Mouse (Mus musculus) large intestine, adult 2 months (tissue): Measurements from ENCODE around the gene Impdh1. TPM values are rescaled to one million over a fixed set of nuclear protein-coding genes. Genes with fewer than 3 reads are reported as not detected.
A peak's percentile ranks its signal among the peaks of the same experiment; 100 is the strongest.

ENCODE experiments used
- DNase-seq: peaks from one replicate; pipeline ENCODE4 v3.0.0-alpha.2; 2012; ENCODE audit warnings: low read depth, low spot score
- WGBS: fragments of 180-500 bp; shearing (Covaris S2); methylation state at CpG from one replicate; pipeline ENCODE4 v1.1.7; 2018; 5-methylcytosine and 5-hydroxymethylcytosine counted together
- polyA plus RNA-seq: library from polyadenylated mRNA; depleted of rRNA; stranded (reverse); fragments of >200 nt; gene quantifications from 2 replicates; pipeline ENCODE4 v1.2.3, GENCODE M21; 2012

The Impdh1 gene
- polyA plus RNA-seq, 1 experiment = 22.2 TPM

DNA sequence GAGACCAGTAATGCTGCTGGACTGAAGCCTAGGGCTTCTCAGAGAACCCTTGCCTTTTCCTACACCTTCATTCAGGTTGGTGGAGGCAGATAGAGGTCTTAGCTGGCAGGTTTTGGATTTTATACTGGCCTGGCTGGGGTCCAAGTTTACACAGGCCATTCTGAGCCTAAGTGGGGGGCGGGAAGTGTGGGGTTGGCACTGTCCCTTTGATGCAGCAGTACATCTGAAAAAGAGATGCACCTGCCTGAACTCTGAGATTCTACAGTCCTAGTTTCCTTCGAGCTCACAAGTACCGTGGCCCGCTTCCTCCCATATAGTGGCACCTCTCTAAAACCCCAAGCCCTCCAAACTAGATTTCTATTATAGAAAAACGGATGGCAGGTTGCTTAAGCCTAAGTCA, 1.4 kb downstream of the Impdh1 start:
- WGBS = 23% methylated on average over 5 of the region's 5 CpGs
- DNase-seq = no peak

GRCm38 (mm10) chr6:29214245-29214644, 1.9 kb downstream of the Impdh1 start:
- no peak for DNase-seq
- 24% methylated on average over 1 of the region's 1 CpGs for WGBS

DNA sequence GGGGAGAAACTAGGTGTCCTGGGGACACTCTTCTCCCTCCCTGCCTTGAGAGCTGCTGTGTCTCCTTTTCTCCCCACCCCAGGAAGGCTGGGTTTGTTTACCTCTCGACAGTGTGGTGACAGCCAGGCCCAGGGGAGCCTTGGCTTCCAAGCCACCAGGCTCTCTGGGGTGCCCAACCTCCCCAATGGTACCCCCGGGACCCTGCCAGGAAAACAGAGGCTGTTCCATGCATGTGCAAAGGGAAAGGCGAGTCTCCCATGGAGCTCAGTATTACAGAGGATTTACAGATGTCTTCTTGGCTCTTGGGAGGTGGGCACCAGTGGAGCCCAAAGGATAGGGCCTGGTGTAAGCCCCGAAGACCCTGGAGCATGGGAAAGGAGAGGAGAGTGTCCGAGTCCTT, 2.7 kb downstream of the Impdh1 start:
- no peak for DNase-seq
- WGBS = 82% methylated on average over 5 of the region's 5 CpGs

- DNase-seq = no peak
- under 1% methylated on average over 66 of the region's 66 CpGs for WGBS
Observed at GRCm38 (mm10) chr6:29211806-29212492, 4.2 kb downstream of the Impdh1 start.

DNA sequence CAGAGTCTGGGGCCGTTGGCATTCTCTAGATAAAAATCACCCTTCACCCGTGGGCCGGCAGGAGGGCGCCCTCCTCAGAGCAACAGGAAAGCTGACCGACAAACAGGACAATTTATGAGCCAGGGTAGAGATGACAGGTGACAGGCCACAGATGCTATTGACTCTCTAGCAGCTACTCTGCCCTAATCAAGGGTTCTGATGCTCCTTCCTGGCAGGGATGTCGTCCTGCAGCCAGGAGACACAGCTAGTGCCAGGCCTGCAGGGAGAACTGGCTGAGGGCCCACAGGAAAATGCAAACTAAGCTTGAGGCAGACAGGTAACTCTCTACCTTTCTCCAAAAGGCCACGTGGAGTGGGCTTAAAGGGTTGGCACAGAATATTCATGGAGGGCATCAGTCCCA, 5.0 kb downstream of the Impdh1 start:
- DNase-seq = no peak
- 27% methylated on average over 7 of the region's 7 CpGs for WGBS

DNA sequence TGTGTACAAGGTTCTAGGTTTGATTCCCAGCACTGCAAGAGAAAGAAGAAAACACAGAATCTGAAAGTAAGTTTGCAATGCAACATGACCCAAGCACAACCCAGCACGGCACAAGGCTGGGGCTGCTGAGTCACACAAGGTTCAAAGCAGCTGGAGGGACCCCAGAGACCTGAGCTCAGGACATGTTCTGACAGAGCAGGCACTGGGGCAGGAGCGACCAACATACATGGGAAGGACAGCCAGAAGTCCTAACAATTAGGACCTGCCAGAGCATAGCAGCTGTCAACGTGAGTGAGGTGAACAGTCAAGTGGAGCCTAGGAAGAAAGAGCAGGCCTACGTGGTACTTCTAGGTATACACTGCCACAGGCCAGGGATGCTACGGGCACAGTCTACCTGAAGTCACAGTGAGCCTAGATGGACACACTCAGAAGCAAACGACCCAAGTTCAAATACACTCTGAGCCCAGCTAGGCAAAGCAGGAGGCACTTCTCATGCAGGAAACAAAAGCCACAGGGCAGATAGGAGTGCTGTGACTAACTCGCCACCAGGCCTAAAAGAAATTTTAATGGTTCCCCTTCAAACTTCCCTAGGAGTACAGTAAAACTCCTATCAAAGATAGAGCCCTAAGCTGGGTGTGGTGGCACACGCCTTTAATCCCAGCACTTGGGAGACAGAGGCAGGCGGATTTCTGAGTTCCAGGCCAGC, 5.8 kb downstream of the Impdh1 start:
- 79% methylated on average over 9 of the region's 9 CpGs for WGBS
- DNase-seq = no peak

- DNase-seq = no peak
- 58% methylated on average over 5 of the region's 5 CpGs for WGBS
Observed at GRCm38 (mm10) chr6:29208178-29208577, 8.0 kb downstream of the Impdh1 start.

- no peak for DNase-seq
- WGBS = 79% methylated on average over 5 of the region's 5 CpGs
Observed at GRCm38 (mm10) chr6:29207017-29207416, 9.1 kb downstream of the Impdh1 start.

DNA sequence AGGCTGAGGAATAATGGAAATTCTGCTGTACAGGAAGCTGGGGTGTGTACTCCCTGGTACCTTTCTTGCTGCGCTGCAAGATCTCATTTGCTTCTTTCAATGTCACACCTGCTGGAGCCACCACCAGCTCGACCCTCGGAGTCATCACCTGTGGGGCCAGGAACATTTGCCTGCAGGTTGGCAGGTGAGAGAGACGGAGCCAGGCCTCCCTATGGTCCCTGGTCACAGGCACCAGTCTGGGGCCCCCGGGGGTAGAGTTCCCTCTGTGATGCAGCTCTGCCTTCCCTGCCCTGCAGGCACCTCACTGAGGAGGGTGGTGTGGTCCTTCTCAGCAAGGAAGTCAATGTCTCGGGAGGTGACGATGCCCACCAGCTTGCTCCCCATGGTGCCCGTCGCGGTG, 10.2 kb downstream of the Impdh1 start:
- WGBS = 93% methylated on average over 10 of the region's 10 CpGs
- DNase-seq = no peak

DNA sequence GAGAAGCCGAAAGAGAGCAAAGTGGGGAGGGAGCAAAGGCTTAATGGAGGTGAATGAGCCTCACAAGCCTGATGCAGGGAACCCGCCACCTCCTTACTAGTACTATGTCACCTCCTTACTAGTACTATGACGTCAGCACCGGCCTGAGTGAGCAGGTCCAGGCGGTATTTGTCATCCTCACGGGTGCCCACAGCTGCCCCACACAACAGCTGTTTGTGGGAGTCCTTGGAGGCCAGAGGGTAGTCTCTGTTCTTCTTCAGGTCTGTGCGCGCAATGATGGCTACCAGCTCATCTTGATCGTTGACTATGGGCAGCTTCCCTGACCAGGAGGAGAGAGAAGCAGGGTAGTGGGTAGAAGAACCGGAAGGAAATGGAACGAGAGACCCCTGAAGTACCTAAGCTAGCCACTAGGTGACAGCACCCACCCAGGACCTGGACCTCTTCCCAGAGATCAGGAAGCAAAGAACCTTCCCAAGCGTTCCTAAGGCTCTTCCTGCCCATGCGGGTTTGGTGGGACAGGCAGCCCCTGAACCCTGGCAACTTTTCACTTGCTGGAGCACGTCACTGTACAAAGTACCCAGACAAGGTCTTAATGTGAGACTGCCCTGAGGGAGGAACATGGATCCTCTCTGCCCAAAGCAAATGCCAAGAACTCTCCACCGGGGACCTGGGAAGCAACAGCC, 11.1 kb downstream of the Impdh1 start:
- WGBS = 61% methylated on average over 15 of the region's 15 CpGs
- no peak for DNase-seq

DNA sequence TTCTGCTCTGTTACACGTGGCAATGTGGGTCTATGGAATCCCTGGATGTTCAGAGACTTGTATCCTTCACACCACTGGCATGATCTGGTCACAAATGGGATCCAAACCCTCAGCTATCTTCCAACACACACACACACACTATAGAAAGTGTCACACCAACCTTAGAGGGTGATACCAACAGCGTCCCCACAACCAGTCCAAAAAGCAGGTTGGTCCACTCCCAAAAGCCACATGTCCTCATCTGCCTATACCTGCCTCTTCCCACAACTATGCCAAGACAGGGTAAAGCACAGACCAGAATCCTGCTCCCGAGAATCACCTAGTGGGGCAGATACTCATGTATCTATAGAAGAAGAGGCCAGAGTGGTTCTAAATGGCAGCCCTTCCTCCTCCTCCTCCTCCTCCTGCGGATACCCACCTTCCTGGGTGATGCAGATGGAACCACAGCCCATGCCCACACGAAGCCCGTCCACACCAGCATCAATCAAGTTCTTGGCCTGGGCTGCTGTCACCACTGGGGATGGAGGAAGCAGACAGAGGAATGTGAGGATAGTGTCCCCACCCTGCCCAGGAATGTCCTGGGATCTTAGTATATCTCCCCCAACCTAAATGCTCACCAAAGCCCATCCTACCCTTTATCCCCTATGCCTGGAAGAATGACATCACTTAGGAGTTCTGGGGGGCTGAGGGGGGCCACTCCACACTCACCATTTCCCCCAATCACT, 12.1 kb downstream of the Impdh1 start:
- DNase-seq = no peak

GRCm38 (mm10) chr6:29203096-29203495, 13.1 kb downstream of the Impdh1 start:
- 93% methylated on average over 13 of the region's 13 CpGs for WGBS
- no peak for DNase-seq

More for the DNA sequence above, 12.1 kb downstream of the Impdh1 start:
- WGBS = 89% methylated on average over 6 of the region's 6 CpGs

- WGBS = 73% methylated on average over 8 of the region's 8 CpGs
- DNase-seq = no peak
Observed at GRCm38 (mm10) chr6:29201988-29202387, 14.2 kb downstream of the Impdh1 start.

- no peak for DNase-seq
- 94% methylated on average over 5 of the region's 5 CpGs for WGBS
Observed at GRCm38 (mm10) chr6:29201341-29201740, 14.8 kb downstream of the Impdh1 start.

DNA sequence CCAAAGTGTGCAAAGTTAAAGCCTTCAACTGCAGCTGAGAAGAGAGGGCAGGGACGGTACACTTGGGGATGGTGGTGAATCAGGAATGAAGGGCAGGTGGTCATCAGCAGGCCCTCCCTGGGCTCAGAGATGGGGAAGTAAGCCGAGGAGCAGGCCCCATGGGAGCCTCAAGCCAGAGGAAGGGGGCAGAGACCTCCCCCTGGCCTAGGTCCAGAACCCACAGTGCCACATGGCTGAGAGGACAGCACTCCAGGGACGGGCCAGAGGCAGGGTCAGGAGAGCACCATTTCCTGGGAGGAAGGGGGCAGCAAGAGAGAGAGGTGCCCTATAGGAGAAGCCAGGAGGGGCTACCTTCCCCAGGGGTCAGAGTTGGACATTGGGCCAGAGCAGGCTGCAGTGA, 15.7 kb downstream of the Impdh1 start:
- DNase-seq = no peak
- WGBS = 69% methylated on average over 3 of the region's 3 CpGs

GRCm38 (mm10) chr6:29199223-29199855, 16.8 kb downstream of the Impdh1 start:
- DNase-seq = no peak
- 43% methylated on average over 8 of the region's 8 CpGs for WGBS

DNA sequence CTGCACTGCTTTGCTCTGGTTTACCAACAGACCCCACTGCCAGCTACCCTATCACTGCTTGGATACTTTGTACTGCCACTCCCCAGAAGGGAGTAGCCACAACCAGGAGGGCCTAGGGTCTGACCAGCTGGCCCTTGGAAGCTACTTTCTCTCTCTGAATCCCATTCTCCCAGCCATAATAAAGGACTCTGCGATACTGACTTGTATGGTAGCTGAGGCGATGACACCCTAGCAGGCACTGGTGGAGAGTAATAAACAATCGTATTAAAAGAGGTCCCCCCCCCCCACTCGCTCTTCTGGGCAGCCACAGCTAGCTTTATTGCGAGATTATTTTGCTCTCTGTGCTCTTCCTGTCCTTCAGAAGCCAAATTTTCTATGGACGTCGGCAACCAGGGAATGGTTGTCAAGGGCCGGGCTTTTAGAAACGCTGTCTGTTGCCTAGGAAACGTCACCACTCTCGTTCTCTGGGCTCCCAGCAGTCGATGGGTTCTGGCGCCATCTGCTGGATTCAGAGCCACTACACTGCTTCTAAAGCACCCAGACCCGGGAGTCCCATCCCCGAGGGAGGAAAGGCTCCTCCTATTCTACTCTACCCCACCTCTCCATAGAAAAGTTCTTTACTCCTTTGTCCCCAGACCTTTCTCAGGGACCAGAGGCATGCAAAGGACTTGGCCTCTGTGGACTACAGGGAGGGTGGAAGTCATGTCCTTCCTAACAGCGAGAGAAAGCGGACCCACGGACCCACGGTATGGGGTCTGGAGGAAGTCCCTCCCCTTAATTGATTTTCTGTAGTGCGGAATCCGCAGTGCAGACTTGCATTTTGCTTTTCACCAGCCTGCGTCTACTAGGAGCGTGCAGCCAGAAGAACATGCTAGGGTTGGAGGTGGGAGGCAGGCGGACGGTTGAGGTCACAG, 17.6 kb downstream of the Impdh1 start:
- 24% methylated on average over 25 of the region's 25 CpGs for WGBS
- DNase-seq = peak; percentile 76

DNA sequence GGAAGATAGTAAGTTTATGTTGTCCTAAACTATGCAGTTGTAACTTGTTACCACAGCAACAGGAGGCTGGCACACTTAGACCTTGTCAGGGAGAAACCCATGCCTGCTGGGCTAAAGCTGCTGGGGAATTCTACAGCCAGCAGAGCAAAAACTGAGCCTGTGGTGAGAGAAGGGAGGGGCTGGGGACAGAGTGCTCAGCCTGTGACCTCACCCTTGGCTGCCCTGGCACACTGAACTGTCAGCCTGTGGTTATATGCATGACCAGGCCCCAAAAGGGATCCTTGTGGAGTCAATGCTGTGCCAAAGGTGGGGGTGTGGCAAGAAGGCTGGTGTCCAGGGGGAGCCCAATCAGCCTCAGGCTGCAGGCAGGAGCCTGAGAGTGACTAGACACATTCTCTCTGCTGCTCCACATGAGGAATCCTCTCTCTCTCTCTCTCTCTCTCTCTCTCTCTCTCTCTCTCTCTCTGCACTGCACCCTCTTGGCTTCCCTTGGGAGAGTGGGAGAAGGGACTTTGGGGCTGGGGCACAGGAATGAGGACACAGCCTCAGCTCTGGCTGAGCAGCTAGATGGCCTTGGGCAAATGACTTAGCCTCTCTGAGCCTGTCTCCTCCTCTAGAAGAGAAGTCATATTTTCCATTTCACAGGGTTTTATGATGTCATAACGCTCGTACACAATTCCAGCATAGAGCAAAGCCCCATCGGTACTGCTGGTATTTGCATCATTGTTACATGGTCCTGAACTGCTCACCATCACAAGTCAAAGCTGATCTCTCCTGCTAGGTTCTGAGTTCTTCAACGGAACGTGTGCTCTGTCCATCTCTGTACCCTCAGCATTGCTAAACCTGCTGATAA, 20.1 kb downstream of the Impdh1 start:
- no peak for DNase-seq
- 69% methylated on average over 5 of the region's 5 CpGs for WGBS
